Mouse (Mus musculus): ENCODE data around the gene Hlcs. TPM values are rescaled to one million over a fixed set of nuclear protein-coding genes. Genes with fewer than 3 reads are reported as not detected.
"Not testable (repeated sequence)": the region's sequence is repeated elsewhere in the genome, so short reads cannot be mapped to it uniquely, and the experiment has no call there.

Gene Hlcs
- polyA plus RNA-seq, 1 experiment from 2014 or later, result 8.7 TPM

GRCm38 (mm10) chr16:94347080-94347731 is 33.8 kb upstream of the Hlcs start:
- Histone ChIP-seq H3K27ac (replicated peaks) (no peak overlapping the region), H3K4me2 (no peak overlapping the region), H3K9ac (replicated peaks) (no peak overlapping the region), H3K27me3 (replicated peaks) (no peaks in the 10 kb centered on the region), H3K9me3 (replicated peaks) (no peaks in the 10 kb centered on the region), H3K4me1 (peaks cover 10% of the 10 kb centered on the region; the same call in 1 of the 2 replicates), H3K4me3 (replicated peaks) (no peak overlapping the region), H3K36me3 (no peaks in the 10 kb centered on the region)
- no peak for ATAC-seq (ENCODE audit: low FRiP score)
- WGBS, result 79% methylated on average over 7 of the region's 7 CpGs

- 86% methylated on average over 1 of the region's 1 CpGs for WGBS
- no peak for ATAC-seq (ENCODE audit: low FRiP score)
- no peaks in the 10 kb centered on the region for H3K36me3 ChIP-seq
- H3K27me3 ChIP-seq (replicated peaks), result no peaks in the 10 kb centered on the region
- H3K9ac ChIP-seq (replicated peaks), result no peak overlapping the region
- no peak overlapping the region for H3K4me2 ChIP-seq
- H3K9me3 ChIP-seq (replicated peaks), result no peaks in the 10 kb centered on the region
- H3K4me3 ChIP-seq (replicated peaks), result no peak overlapping the region
- H3K4me1 ChIP-seq, result peaks cover 10% of the 10 kb centered on the region; the same call in 1 of the 2 replicates
- H3K27ac ChIP-seq (replicated peaks), result no peak overlapping the region
Measured at GRCm38 (mm10) chr16:94345733-94346132, 32.4 kb upstream of the Hlcs start.

- H3K27me3 ChIP-seq (replicated peaks); H3K27ac ChIP-seq (replicated peaks); ATAC-seq (ENCODE audit: low FRiP score); H3K9ac ChIP-seq (replicated peaks); H3K4me3 ChIP-seq (replicated peaks); H3K36me3 ChIP-seq; H3K4me1 ChIP-seq; H3K4me2 ChIP-seq; H3K9me3 ChIP-seq (replicated peaks): not testable (repeated sequence)
- 94% methylated on average over 20 of the region's 22 CpGs for whole genome bisulfite sequencing
Measured at GRCm38 (mm10) chr16:94339164-94340160, 26.1 kb upstream of the Hlcs start.

GRCm38 (mm10) chr16:94335656-94336055 is 22.3 kb upstream of the Hlcs start:
- no peak for ATAC-seq (ENCODE audit: low FRiP score)
- WGBS, result 47% methylated on average over 5 of the region's 5 CpGs
- Histone ChIP-seq H3K36me3 (no peaks in the 10 kb centered on the region), H3K9ac (replicated peaks) (no peak overlapping the region), H3K4me3 (replicated peaks) (no peak overlapping the region), H3K27ac (replicated peaks) (no peak overlapping the region), H3K4me1 (no peaks in the 10 kb centered on the region), H3K4me2 (no peak overlapping the region), H3K27me3 (replicated peaks) (0 out of 2 replicates have a peak, but pooled peaks cover 2% of the 10 kb centered on the region), H3K9me3 (replicated peaks) (no peaks in the 10 kb centered on the region)

- no peak for ATAC-seq (ENCODE audit: low FRiP score)
- 59% methylated on average over 5 of the region's 5 CpGs for WGBS
Measured at GRCm38 (mm10) chr16:94331886-94332252, 18.5 kb upstream of the Hlcs start.

GRCm38 (mm10) chr16:94331233-94331885 is 18.0 kb upstream of the Hlcs start:
- Histone ChIP-seq H3K27me3 (replicated peaks) (peaks cover 33% of the 10 kb centered on the region), H3K9ac (replicated peaks) (no peak overlapping the region), H3K4me1 (peaks cover 21% of the 10 kb centered on the region), H3K36me3 (no peaks in the 10 kb centered on the region), H3K4me2 (no peak overlapping the region), H3K4me3 (replicated peaks) (no peak overlapping the region), H3K9me3 (replicated peaks) (no peaks in the 10 kb centered on the region), H3K27ac (replicated peaks) (no peak overlapping the region)
- 83% methylated on average over 9 of the region's 9 CpGs for WGBS
- no peak for ATAC-seq (ENCODE audit: low FRiP score)

More at GRCm38 (mm10) chr16:94331886-94332252, 18.5 kb upstream of the Hlcs start:
- no peak overlapping the region for H3K4me2 ChIP-seq
- H3K9ac ChIP-seq (replicated peaks), result no peak overlapping the region
- peaks cover 30% of the 10 kb centered on the region for H3K27me3 ChIP-seq (replicated peaks)
- no peaks in the 10 kb centered on the region for H3K36me3 ChIP-seq
- peaks cover 21% of the 10 kb centered on the region for H3K4me1 ChIP-seq
- H3K27ac ChIP-seq (replicated peaks), result no peak overlapping the region
- H3K9me3 ChIP-seq (replicated peaks), result no peaks in the 10 kb centered on the region
- H3K4me3 ChIP-seq (replicated peaks), result no peak overlapping the region

GRCm38 (mm10) chr16:94330429-94330828 is 17.1 kb upstream of the Hlcs start:
- Histone ChIP-seq H3K4me2 (no peak overlapping the region), H3K36me3 (no peaks in the 10 kb centered on the region), H3K27ac (replicated peaks) (no peak overlapping the region), H3K4me1 (peaks cover 21% of the 10 kb centered on the region), H3K9ac (replicated peaks) (no peak overlapping the region), H3K4me3 (replicated peaks) (no peak overlapping the region), H3K27me3 (replicated peaks) (peaks cover 39% of the 10 kb centered on the region), H3K9me3 (replicated peaks) (no peaks in the 10 kb centered on the region)
- ATAC-seq (ENCODE audit: low FRiP score), result no peak
- 60% methylated on average over 5 of the region's 5 CpGs for WGBS

GRCm38 (mm10) chr16:94328881-94329867 is 15.8 kb upstream of the Hlcs start:
- no peaks in the 10 kb centered on the region for H3K36me3 ChIP-seq
- H3K4me1 ChIP-seq, result peaks cover 21% of the 10 kb centered on the region
- no peak for ATAC-seq (ENCODE audit: low FRiP score)
- 0 out of 2 replicates have a peak overlapping the region, but pooled peaks have one; percentile 37 for H3K9ac ChIP-seq (replicated peaks)
- H3K4me2 ChIP-seq, result peak overlapping the region; percentile 66
- WGBS, result 12% methylated on average over 25 of the region's 25 CpGs
- peak overlapping the region; percentile 37; the same call in 1 of the 2 replicates for H3K4me3 ChIP-seq (replicated peaks)
- H3K27me3 ChIP-seq (replicated peaks), result peaks cover 42% of the 10 kb centered on the region
- H3K9me3 ChIP-seq (replicated peaks), result no peaks in the 10 kb centered on the region
- no peak overlapping the region for H3K27ac ChIP-seq (replicated peaks)

GRCm38 (mm10) chr16:94327781-94328711 is 14.7 kb upstream of the Hlcs start, which contains the start of gene Ripply3:
TSS of gene Ripply3 (plus strand) at chr16:94328420.
- H3K9me3 ChIP-seq (replicated peaks), result no peaks in the 10 kb centered on the region
- H3K36me3 ChIP-seq, result no peaks in the 10 kb centered on the region
- no peak for ATAC-seq (ENCODE audit: low FRiP score)
- H3K27ac ChIP-seq (replicated peaks), result no peak within 1 kb of the TSS
- H3K9ac ChIP-seq (replicated peaks), result peak within 1 kb of the TSS; percentile 37
- peaks cover 42% of the 10 kb centered on the region for H3K27me3 ChIP-seq (replicated peaks)
- H3K4me1 ChIP-seq, result peaks cover 21% of the 10 kb centered on the region
- H3K4me3 ChIP-seq (replicated peaks), result peak within 1 kb of the TSS; percentile 37
- H3K4me2 ChIP-seq, result peak within 1 kb of the TSS; percentile 66
- under 1% methylated on average over 60 of the region's 63 CpGs for WGBS

- Histone ChIP-seq H3K9ac (replicated peaks) (no peak overlapping the region), H3K27ac (replicated peaks) (no peak overlapping the region), H3K4me2 (no peak overlapping the region), H3K27me3 (replicated peaks) (peaks cover 42% of the 10 kb centered on the region), H3K36me3 (no peaks in the 10 kb centered on the region), H3K4me1 (peaks cover 21% of the 10 kb centered on the region), H3K4me3 (replicated peaks) (no peak overlapping the region), H3K9me3 (replicated peaks) (no peaks in the 10 kb centered on the region)
- WGBS, result 89% methylated on average over 3 of the region's 3 CpGs
- ATAC-seq (ENCODE audit: low FRiP score), result no peak
Measured at GRCm38 (mm10) chr16:94326008-94326407, 12.6 kb upstream of the Hlcs start.

All from neural tube, embryonic 15.5 days (tissue).